Mouse (Mus musculus) kidney, adult 2 months (tissue): ENCODE data around the gene Hoxd3.

Experiments used
- CTCF ChIP-seq: fragments of 200-500 bp; conservative IDR thresholded peaks from 2 replicates; pipeline ENCODE4 v1.5.1; 2011; ENCODE audit warnings: low read depth, mild to moderate bottlenecking, control low read depth, low read length, moderate library complexity, mixed read lengths; ENCODE audit not compliant: insufficient read depth, insufficient read length
- POLR2A ChIP-seq: fragments of 200-500 bp; IDR thresholded peaks from one replicate; pipeline ENCODE4 v1.6.1; 2011; ENCODE audit warnings: low read depth, low read length, control low read depth

GRCm38 (mm10) chr2:74679596-74679971, 32.1 kb upstream of the Hoxd3 start:
- TF ChIP-seq CTCF (no peak), POLR2A (no peak)
